Mouse (Mus musculus) telencephalon, adult 2 months (tissue): Measurements from ENCODE around the gene Abcd4.

Source experiments
- DNase-seq: peaks from one replicate; pipeline ENCODE4 v3.0.0-alpha.2; 2011; ENCODE audit warnings: low read depth, low spot score

Abcd4 gene

DNA sequence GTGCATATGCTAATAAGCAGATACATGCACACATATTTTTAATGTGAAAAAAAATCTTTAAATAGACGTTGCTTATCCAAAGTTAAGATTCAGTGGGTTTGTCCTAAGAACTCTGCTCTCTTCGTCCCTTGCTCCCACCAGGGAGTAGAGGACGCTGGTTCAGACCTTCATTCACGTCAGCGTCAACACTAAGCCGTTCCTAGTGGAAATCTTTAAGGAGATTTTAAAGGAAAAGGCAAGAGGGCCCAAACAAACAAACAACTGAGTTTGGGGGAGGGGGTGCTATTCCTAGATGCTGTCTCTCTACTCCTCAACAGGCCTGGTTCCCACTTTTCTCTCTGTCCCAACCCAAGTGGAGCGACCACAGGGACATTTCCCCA is 44.9 kb downstream of the Abcd4 start:
- DNase-seq: no peak

DNA sequence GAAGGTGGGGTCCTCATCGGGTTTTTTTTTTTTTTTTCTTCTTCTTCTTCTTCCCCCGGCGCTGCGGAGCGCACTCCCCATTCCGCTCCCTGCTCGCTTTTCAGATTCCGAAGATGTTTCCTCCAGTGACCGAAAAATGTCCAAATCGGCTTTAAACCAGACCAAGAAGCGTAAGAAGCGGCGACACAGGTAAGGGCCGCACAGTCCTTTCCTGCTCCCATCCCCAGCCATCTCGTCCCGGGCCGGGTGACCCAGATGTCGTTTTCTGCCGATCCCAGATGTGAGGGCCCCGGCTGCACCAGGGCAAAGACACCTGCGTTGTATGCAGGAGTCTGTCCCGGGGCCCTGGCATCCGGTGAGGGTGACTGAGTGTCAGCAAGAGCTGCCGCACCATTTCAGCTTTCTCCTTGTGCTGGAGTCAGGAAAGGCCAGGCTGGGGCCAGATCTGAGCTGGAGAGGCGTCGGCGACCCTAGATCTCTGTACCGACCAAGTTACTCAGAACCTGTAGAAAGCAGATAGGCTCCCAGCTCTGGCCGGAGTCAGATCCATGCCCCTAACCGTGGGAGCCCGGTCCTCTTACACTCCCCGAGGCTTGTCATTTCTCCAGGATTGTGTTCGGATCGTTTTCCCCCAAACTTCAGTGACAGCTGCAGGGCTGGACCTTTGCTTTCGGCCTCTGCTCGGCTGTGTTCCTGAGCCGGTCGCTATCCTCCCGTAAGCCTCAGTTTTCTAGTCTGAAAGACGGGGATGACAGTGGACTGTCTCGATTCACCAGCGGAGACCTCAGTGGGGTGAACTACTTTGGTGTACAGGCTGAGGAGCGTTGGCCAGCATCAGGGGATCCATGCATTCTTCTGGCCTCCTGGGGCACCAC is 45.5 kb downstream of the Abcd4 start:
- DNase-seq: no peak

DNA sequence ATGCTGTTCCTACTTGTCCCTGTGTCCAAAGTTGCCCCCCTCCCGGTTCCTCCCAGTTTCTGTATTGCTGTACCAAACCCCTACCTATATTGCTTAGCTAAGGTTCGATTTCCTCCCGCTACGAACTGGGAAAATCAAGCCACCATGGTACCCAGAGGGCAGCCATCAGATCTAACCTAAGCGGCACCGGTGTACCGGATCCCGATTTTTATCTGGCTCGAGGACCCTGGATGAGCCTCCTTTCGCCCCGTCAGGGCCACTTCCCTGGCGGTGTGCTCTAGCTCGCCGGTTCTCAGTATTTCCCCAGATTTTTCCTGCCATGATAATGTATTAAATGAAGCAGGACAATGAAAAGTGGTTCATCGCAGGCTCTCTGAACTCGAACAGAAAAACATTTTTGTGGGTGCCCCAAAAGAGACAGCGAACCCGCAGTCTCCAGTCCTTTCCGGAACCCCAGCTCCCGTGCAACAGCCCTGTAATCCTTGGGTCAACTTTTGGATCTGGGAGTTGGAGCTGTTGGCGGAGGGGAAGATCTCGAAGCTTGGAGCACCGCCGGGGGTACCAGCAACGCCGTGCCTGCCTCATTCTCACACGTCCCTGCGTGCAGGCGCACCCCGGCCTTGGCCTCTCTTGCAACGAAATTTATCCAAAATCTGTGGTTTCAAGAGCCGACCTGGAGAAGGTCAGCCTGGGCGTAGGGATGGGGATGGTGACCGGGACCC is 46.4 kb downstream of the Abcd4 start:
- DNase-seq: no peak

DNA sequence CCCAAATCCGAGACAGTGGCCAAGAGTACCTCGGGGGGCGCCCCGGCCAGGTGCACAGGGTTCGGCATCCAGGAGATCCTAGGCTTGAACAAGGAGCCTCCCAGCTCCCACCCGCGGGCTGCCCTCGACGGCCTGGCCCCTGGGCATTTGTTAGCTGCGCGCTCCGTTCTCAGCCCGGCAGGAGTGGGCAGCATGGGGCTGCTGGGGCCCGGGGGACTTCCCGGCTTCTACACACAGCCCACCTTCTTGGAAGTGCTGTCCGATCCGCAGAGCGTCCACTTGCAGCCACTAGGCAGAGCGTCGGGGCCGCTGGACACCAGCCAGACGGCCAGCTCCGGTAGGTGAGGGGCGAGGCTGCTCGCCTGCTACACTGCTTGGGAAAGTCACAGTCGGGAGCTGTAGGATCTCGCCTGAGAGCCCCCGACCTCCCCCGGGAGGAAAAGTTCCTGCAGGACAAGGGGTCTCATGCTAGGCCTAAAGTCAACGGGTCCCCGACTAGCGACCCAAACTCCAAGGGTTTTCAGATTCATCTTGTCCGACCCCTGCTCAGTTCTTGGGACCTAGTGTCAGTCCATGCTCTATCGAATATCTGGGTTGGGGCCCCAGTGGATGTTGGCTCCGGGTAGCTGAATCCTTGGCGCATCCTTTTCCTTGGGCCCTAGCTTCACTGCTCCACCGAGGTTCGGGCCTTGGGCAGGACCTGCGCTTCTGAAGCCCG is 47.1 kb downstream of the Abcd4 start:
- DNase-seq: no peak

DNA sequence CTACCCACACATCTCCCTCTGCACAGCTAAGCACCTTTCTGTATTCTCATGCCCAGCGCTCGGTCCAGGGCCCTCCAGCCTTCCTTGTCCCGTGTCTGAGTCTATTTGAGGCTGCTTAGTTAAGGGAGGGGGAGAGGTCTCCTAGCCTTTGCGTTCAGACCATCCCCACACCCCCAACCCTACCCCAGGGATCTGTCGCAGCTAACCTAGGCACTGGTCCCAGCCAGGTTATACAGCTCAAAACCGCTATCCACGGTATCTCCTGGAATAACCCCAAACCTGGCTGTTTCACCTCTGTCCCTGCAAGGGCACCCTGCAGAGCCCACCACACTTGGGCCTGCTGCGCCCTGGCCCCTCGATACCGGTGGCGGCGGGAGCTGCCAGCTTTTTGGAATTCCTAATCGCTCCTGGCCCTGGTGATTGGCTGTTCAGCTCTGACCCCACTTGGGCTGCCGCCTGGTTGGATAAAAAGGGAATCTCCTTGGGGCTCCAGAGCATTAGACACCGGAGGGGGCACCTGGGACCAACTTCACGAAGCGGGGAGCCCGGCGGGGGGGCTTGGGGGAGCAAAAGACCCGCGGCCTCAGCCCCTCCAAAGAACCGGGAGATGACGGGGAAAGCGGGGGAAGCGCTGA is 47.8 kb downstream of the Abcd4 start, which contains the start of gene Vsx2:
Gene Vsx2 (plus strand): TSS at position 427 of the 635 bp plus-strand sequence.
- DNase-seq: no peak

DNA sequence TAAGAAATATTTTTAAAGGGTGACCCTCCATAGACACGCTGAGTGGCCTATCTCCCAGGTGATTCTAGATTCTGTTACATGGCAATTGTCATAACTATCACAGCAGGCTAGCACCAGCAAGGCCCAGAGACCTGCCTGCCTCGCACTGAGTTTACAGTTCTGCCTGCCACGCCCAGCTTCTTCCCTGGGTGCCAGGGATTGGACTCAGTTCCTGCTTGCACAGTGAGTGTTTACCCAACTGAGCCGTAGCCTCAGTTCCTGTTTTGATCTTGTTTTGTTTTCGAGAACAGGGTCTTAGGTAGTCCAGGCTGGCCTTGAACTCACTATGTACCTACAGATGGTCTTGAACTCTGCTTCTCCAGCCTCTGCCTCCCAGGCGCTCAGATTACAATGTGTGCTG is 49.6 kb downstream of the Abcd4 start:
- DNase-seq: no peak

DNA sequence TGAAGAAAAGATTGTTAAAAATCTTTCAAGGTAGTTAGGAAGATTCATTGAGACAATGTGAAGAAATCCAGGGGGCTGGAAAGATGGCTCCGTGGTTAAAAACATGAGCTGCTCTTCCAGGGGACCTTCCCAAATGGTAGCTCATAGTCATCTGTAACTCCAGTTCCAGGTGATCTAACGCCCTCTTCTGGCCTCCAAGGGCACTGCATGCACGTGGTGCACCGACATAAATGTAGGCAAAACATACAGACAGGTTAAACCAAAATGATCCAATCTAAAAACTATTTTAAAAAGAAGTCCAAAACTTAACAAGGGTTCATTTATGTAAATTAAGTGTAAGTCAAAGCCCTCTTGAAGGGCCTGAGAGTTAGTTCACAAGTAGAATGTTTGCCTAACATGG is 54.7 kb downstream of the Abcd4 start:
- DNase-seq: no peak

DNA sequence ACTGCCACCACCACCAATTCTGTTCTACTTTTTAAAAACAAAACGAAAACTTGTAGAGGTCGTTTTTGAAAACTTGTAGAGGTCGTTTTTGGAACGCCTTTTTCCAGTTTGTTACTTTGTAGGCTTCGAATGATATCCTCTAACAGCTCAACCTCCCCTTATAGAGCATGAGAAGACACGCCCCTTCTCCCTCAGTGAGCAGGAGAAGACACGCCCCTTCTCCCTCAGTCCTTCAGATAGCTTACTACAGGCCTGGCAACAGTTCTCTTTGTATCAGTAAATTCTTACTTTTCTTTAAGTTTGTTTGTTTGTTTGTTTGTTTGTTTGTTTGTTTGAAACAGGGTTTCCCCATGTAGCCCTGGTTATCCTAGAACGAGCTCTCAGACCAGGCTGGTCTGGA is 62.0 kb downstream of the Abcd4 start:
- DNase-seq: no peak
